Mouse (Mus musculus) hindbrain, embryonic 13.5 days (tissue): ENCODE results near the gene S100z. TPM values are rescaled to one million over a fixed set of nuclear protein-coding genes. Genes with fewer than 3 reads are reported as not detected.

Experiments used
- ATAC-seq: fragments of 200-750 bp; cut with Nextera tagmentation; 2 replicates; pipeline ENCODE4 v1.8.0; 2017; ENCODE audit warnings: moderate TSS enrichment; ENCODE audit not compliant: low FRiP score
- H3K27ac ChIP-seq: fragments of 300-500 bp; sonication (generic); 2 replicates; pipeline ENCODE4 v1.5.1; 2015; ENCODE audit warnings: inconsistent platforms, mild to moderate bottlenecking, moderate library complexity
- H3K27me3 ChIP-seq: fragments of 300-500 bp; sonication (generic); 2 replicates; pipeline ENCODE4 v1.6.1; 2015; ENCODE audit warnings: mild to moderate bottlenecking, inconsistent platforms
- H3K36me3 ChIP-seq: fragments of 300-500 bp; sonication (generic); 2 replicates; pipeline ENCODE4 v1.6.1; 2015; ENCODE audit warnings: mild to moderate bottlenecking, inconsistent platforms
- H3K4me1 ChIP-seq: fragments of 300-500 bp; sonication (generic); replicated peaks from 2 replicates; pipeline ENCODE4 v1.6.1; 2015; ENCODE audit warnings: inconsistent platforms
- H3K4me2 ChIP-seq: fragments of 300-500 bp; sonication (generic); 2 replicates; pipeline ENCODE4 v1.6.1; 2015; ENCODE audit warnings: inconsistent platforms, mild to moderate bottlenecking, moderate library complexity
- H3K4me3 ChIP-seq: fragments of 300-500 bp; sonication (generic); 2 replicates; pipeline ENCODE4 v1.5.1; 2015; ENCODE audit warnings: mild to moderate bottlenecking, inconsistent platforms
- H3K9ac ChIP-seq: fragments of 300-500 bp; sonication (generic); 2 replicates; pipeline ENCODE4 v1.6.1; 2015; ENCODE audit warnings: mild to moderate bottlenecking, inconsistent platforms
- H3K9me3 ChIP-seq: fragments of 300-500 bp; sonication (generic); 2 replicates; pipeline ENCODE4 v1.6.1; 2016; ENCODE audit warnings: inconsistent platforms
- WGBS: fragments of 180-500 bp; shearing (Covaris S2); methylation state at CpG from one replicate; pipeline ENCODE4 v1.1.7; 2015; 5-methylcytosine and 5-hydroxymethylcytosine counted together
- polyA plus RNA-seq: library from polyadenylated mRNA; unstranded; fragments of >200 nt; fragmentation: Nextera tagmentation; extraction: Ambion mirVana; gene quantifications from 2 replicates; pipeline ENCODE4 v1.2.1, GENCODE M21; 2015

Gene S100z
- not detected in 2 replicates for polyA plus RNA-seq

- Histone ChIP-seq H3K36me3 (no peaks in the 10 kb centered on the region), H3K4me2 (no peak within 1 kb of the TSS), H3K27ac (no peak within 1 kb of the TSS), H3K27me3 (peaks cover 4% of the 10 kb centered on the region; the same call in 1 of the 2 replicates), H3K4me3 (no peak within 1 kb of the TSS), H3K9ac (no peak within 1 kb of the TSS), H3K9me3 (no peaks in the 10 kb centered on the region), H3K4me1 (no peaks in the 10 kb centered on the region)
- 92% methylated on average over 21 of the region's 21 CpGs for WGBS
- no peak for ATAC-seq
Measured at GRCm38 (mm10) chr13:95478671-95479413, at the start of gene S100z. Gene S100z, minus strand, starts transcription at chr13:95478721.

GRCm38 (mm10) chr13:95524674-95525491 lies 46.4 kb upstream of the S100z start, which contains the start of gene F2rl1:
Gene F2rl1, minus strand, starts transcription at chr13:95525227.
- WGBS = under 1% methylated on average over 54 of the region's 54 CpGs
- Histone ChIP-seq H3K27me3 (peaks cover 54% of the 10 kb centered on the region), H3K4me3 (peak within 1 kb of the TSS; percentile 42)

DNA sequence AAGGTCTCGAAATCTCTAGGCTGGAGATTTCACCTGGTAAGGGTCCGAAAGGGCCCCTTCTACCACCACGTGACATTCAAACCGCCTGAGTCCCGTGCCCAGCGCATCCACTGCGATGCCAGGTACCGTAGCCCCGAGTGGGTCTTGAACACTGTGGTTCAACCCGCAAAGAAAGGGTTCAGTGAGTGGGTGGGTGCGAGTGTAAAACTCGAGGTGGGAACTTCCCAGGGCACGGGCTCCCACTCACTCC lies 45.8 kb upstream of the S100z start:
- Histone ChIP-seq H3K27ac (no peak overlapping the region), H3K27me3 (peaks cover 54% of the 10 kb centered on the region), H3K9me3 (no peaks in the 10 kb centered on the region), H3K4me2 (peak overlapping the region; percentile 65), H3K36me3 (no peaks in the 10 kb centered on the region), H3K9ac (peak overlapping the region; percentile 59), H3K4me3 (peak overlapping the region; percentile 42), H3K4me1 (peaks cover 14% of the 10 kb centered on the region)
- peak; percentile 53 for ATAC-seq
- WGBS = 1% methylated on average over 13 of the region's 13 CpGs

More at GRCm38 (mm10) chr13:95524674-95525491, 46.4 kb upstream of the S100z start, which contains the start of gene F2rl1:
- ATAC-seq = peak; percentile 72
- peaks cover 14% of the 10 kb centered on the region for H3K4me1 ChIP-seq
- H3K27ac ChIP-seq = no peak within 1 kb of the TSS
- H3K36me3 ChIP-seq = no peaks in the 10 kb centered on the region
- H3K4me2 ChIP-seq = peak within 1 kb of the TSS; percentile 65
- H3K9ac ChIP-seq = peak within 1 kb of the TSS; percentile 59
- H3K9me3 ChIP-seq = no peaks in the 10 kb centered on the region

DNA sequence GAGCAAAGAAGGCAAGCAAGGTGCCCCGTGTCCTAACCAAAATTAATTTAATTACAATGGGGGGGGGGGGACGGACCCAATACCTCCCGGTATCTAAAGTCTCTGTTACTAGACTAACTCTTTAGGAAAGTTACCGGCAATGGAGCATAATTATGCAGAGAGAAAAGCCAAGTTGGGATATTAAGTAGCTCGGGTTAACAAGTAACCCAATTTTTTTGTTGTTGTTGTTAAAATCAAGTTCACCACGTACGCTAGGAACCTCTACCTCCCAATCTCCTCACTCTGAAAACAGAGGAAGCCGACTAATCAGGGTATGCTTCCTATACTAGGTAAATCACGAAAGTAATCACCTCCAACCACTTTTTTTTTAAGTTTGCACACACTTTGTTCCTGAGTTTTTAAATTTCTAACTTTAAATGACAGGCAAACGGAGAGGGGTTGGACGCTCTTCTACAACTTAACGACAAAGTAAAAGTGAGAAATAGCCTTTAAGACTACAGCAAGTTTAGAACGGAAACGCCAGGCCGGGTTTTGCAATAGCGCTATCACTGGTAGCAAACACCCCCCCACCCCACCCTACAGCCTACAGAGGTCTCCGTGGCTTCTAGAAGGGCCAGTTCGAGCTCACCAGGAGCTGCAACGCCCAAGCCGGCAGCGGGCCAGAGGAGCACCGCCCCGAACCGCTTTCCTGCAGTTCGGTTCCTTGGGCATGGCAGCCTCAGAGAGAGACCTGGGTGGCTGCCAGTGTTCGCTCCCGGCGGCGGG lies 45.3 kb upstream of the S100z start:
- H3K4me3 ChIP-seq = peak overlapping the region; percentile 42
- WGBS = 3% methylated on average over 29 of the region's 29 CpGs
- H3K4me2 ChIP-seq = peak overlapping the region; percentile 65
- peaks cover 14% of the 10 kb centered on the region for H3K4me1 ChIP-seq
- no peaks in the 10 kb centered on the region for H3K9me3 ChIP-seq
- peaks cover 54% of the 10 kb centered on the region for H3K27me3 ChIP-seq
- H3K9ac ChIP-seq = peak overlapping the region; percentile 59
- H3K27ac ChIP-seq = no peak overlapping the region
- H3K36me3 ChIP-seq = no peaks in the 10 kb centered on the region
- ATAC-seq = 0 out of 2 replicates have a peak, but pooled peaks have one; percentile 2

DNA sequence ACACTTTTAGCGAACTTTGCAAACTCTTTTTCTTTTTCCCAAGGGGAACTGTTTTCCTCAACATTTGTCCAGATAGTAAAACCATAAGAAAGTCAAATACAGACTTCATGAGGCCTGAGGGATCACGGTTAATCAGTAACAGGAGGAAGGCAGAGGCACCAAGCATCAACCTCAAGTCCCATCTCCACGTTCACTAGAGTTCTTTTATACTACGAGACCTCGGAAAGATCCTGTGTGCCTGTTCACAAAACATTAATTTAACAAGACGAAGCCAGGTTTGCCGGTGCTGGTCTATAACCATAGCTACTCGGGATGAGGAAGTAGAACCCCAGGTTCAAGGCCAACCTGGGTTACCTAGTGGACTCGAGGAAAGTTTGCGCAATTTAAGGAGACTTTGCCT lies 43.7 kb upstream of the S100z start:
- no peak overlapping the region for H3K27ac ChIP-seq
- no peak overlapping the region for H3K4me2 ChIP-seq
- H3K9me3 ChIP-seq = no peaks in the 10 kb centered on the region
- H3K9ac ChIP-seq = no peak overlapping the region
- no peak for ATAC-seq
- peaks cover 47% of the 10 kb centered on the region for H3K27me3 ChIP-seq
- no peaks in the 10 kb centered on the region for H3K36me3 ChIP-seq
- peaks cover 14% of the 10 kb centered on the region for H3K4me1 ChIP-seq
- no peak overlapping the region for H3K4me3 ChIP-seq
- WGBS = 86% methylated on average over 10 of the region's 10 CpGs

GRCm38 (mm10) chr13:95521029-95521428 lies 42.5 kb upstream of the S100z start:
- H3K4me1 ChIP-seq = peaks cover 14% of the 10 kb centered on the region
- ATAC-seq = no peak
- H3K9me3 ChIP-seq = no peaks in the 10 kb centered on the region
- H3K36me3 ChIP-seq = no peaks in the 10 kb centered on the region
- H3K27ac ChIP-seq = no peak overlapping the region
- H3K9ac ChIP-seq = no peak overlapping the region
- peaks cover 35% of the 10 kb centered on the region for H3K27me3 ChIP-seq
- H3K4me2 ChIP-seq = no peak overlapping the region
- 92% methylated on average over 6 of the region's 6 CpGs for WGBS
- H3K4me3 ChIP-seq = no peak overlapping the region

DNA sequence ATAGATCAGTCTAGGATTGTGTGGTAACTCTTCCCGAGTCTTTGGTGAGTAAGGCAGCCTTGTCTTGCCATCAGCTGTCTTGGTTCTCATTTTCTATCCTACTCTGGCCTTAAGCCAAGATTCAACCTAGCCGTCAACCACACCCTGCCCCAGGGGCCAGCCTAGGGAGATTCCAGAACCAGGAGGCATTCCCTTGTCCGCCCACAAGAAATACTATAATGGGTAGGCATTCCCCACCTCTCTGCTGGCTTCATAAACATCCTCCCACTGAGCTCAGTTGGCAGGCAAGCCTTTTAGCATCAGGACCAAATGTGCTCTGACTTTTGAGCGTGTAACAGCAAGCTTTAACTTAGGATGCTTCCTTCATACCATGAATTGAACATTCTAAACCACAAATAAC lies 36.2 kb upstream of the S100z start:
- Histone ChIP-seq H3K36me3 (no peaks in the 10 kb centered on the region), H3K27ac (no peak overlapping the region), H3K4me1 (no peaks in the 10 kb centered on the region), H3K27me3 (no peaks in the 10 kb centered on the region), H3K4me2 (no peak overlapping the region), H3K9ac (no peak overlapping the region), H3K9me3 (no peaks in the 10 kb centered on the region), H3K4me3 (no peak overlapping the region)
- 85% methylated on average over 4 of the region's 4 CpGs for WGBS
- no peak for ATAC-seq

DNA sequence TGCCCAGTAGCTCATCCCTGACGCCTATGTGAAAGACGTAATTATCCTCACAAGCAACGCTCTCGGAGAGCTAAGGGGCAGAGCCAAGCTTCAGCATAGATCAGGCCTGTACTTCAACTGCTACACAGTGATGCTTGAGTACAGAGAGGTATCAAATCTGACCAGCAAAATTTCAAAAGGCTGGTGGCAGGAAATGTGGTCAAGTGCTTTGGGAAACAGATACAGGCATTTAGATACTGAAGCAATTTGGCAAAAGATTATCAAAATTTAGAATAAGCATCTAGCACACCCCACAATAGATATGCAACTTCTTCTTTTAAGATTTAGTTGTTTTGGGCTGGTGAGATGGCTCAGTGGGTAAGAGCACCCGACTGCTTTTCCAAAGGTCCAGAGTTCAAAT lies 31.5 kb upstream of the S100z start:
- no peak overlapping the region for H3K27ac ChIP-seq
- H3K9me3 ChIP-seq = no peaks in the 10 kb centered on the region
- no peak for ATAC-seq
- H3K36me3 ChIP-seq = no peaks in the 10 kb centered on the region
- H3K27me3 ChIP-seq = no peaks in the 10 kb centered on the region
- H3K4me2 ChIP-seq = no peak overlapping the region
- no peaks in the 10 kb centered on the region for H3K4me1 ChIP-seq
- WGBS = 93% methylated on average over 5 of the region's 5 CpGs
- no peak overlapping the region for H3K4me3 ChIP-seq
- no peak overlapping the region for H3K9ac ChIP-seq

- Histone ChIP-seq H3K36me3 (no peaks in the 10 kb centered on the region), H3K9me3 (no peaks in the 10 kb centered on the region), H3K9ac (no peak overlapping the region), H3K4me2 (no peak overlapping the region), H3K4me1 (no peaks in the 10 kb centered on the region), H3K27me3 (no peaks in the 10 kb centered on the region), H3K4me3 (no peak overlapping the region), H3K27ac (no peak overlapping the region)
- WGBS = 84% methylated on average over 8 of the region's 8 CpGs
- no peak for ATAC-seq
Measured at GRCm38 (mm10) chr13:95503279-95503917, 24.9 kb upstream of the S100z start.

DNA sequence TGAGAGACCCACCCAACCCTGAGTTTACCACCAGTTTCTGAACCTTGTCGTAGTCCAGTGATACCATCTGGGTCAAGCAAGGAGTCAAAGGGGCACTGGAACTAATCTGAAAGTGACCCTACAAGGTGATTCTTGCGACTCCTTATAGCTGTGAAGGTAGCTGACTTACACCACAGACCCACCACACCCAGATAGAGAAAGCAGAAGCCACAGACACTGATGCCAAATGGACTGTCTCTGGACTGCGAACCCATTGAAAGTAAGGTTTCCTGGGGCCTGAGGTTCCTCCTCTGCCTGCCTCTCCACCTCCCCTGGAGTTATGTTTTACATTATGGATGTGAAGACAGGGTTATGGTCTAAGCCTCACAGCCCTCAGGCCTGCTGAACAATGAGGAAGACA lies 18.1 kb upstream of the S100z start:
- Histone ChIP-seq H3K4me2 (no peak overlapping the region), H3K36me3 (no peaks in the 10 kb centered on the region), H3K27ac (no peak overlapping the region), H3K9me3 (no peaks in the 10 kb centered on the region), H3K9ac (no peak overlapping the region), H3K4me3 (no peak overlapping the region), H3K27me3 (no peaks in the 10 kb centered on the region), H3K4me1 (no peaks in the 10 kb centered on the region; the same call in 1 of the 2 replicates)
- 96% methylated on average over 3 of the region's 3 CpGs for WGBS
- no peak for ATAC-seq

DNA sequence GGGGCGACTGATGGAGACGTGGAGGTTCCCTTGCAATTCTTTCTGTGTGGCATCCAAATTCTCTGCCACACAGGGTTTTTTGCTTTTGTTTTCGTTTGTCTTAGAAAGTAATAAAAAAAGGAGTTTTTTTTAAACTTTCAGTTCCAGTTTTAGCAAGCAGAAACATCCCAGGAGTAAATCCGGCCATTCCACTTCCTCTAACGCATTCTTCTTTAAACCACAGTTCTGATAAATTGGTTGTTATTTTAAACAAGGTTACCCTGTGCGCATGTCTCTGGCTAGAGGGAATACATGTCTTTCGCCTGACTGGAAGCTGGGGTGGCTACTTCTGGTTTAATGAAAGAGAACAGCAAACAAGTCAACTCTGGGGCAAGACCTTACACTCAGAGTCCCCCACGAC lies 16.3 kb upstream of the S100z start:
- no peaks in the 10 kb centered on the region for H3K27me3 ChIP-seq
- no peak overlapping the region for H3K4me3 ChIP-seq
- H3K4me2 ChIP-seq = no peak overlapping the region
- ATAC-seq = no peak
- no peak overlapping the region for H3K9ac ChIP-seq
- H3K36me3 ChIP-seq = no peaks in the 10 kb centered on the region
- no peaks in the 10 kb centered on the region for H3K9me3 ChIP-seq
- no peaks in the 10 kb centered on the region; the same call in 1 of the 2 replicates for H3K4me1 ChIP-seq
- no peak overlapping the region for H3K27ac ChIP-seq
- WGBS = 87% methylated on average over 8 of the region's 8 CpGs

DNA sequence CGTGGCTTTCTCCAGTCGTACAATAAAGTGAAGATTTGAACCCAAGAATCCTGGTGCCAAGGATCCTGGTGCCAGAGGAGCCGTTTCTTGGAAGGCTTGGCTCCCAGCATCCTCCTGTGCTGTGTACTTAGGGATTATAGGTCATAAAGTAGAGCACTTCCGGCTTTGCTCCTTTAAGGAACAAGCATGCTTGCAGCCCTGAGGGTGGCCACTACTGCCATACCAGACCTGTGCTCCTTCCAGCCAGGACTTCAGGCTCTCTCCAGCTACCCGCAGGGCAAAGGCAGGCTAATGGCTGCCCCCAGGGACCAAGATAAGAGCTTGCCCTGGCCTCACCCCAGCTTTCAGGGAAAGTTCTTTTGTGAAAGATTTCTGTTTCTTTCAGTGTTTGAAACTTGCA lies 14.8 kb upstream of the S100z start:
- 81% methylated on average over 5 of the region's 5 CpGs for WGBS
- no peak overlapping the region for H3K4me2 ChIP-seq

More for the DNA sequence above, 14.8 kb upstream of the S100z start:
- no peak for ATAC-seq
- Histone ChIP-seq H3K4me1 (no peaks in the 10 kb centered on the region; the same call in 1 of the 2 replicates), H3K9me3 (no peaks in the 10 kb centered on the region), H3K36me3 (no peaks in the 10 kb centered on the region), H3K27me3 (no peaks in the 10 kb centered on the region), H3K4me3 (no peak overlapping the region), H3K9ac (no peak overlapping the region), H3K27ac (no peak overlapping the region)
